Mouse (Mus musculus) ES-E14 (cell line): ENCODE measurements at regions not wholly inside any gene's neighbourhood (a gene's known extent, or its start where the extent isn't known, plus 50 kb on each side); places are given as distances from the start of the nearest gene placed in this dataset.

ENCODE experiments used
- CHD2 ChIP-seq: IDR thresholded peaks from 2 replicates; pipeline ENCODE4 v1.6.1; 2014; ENCODE audit warnings: mild to moderate bottlenecking, low read depth, low read length, inconsistent platforms
- ZC3H11A ChIP-seq: IDR thresholded peaks from 2 replicates; pipeline ENCODE4 v1.6.1; 2012; ENCODE audit warnings: low read depth, mild to moderate bottlenecking, inconsistent platforms, low read length, borderline replicate concordance
- ZNF384 ChIP-seq: IDR thresholded peaks from 2 replicates; pipeline ENCODE4 v1.6.1; 2012; ENCODE audit warnings: low read depth, low read length, inconsistent platforms

DNA sequence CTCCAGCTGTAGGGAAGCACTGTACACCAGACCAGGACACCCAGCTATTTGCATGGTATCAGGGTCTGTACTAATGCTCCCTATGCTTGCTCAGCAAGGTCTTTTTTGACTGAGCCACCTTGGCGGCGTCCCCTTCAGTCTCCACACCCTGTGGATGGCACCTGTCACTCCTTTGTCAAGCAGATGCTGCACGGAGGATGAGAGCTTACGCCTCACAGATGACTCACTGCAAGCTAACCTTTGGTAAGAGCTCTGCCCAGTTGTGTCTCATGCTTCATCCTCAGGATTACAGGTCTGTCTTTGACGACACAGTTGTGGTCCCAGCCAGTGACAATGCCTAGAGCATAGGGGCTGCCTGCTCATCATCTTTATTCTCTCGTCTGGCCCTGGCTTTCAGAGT is 124.4 kb downstream of the Zfp706 start:
- TF ChIP-seq CHD2 (no peak), ZNF384 (no peak), ZC3H11A (no peak)
